Mouse (Mus musculus) layer of hippocampus, adult 18-20 months (tissue): ENCODE results near the gene Fam104a. TPM values are rescaled to one million over a fixed set of nuclear protein-coding genes. Genes with fewer than 3 reads are reported as not detected.
A peak's percentile ranks its signal among the peaks of the same experiment; 100 is the strongest.

Experiments
- DNase-seq, 2 experiments: peaks; one replicate each; pipeline ENCODE4 v3.0.0; 2022; ENCODE audit warnings: low spot score in 2 of 2
- total RNA-seq, 2 experiments: library from RNA; stranded (reverse); gene quantifications; 2 replicates each; pipeline ENCODE4 v1.2.3; 2021

Gene Fam104a
- total RNA-seq, 2 experiments from 2014 or later, result 31.1 to 33.6 TPM

- no peak for DNase-seq
Measured at GRCm38 (mm10) chr11:113705966-113706652, 22.2 kb upstream of the Fam104a start.

GRCm38 (mm10) chr11:113703758-113704157, 19.8 kb upstream of the Fam104a start:
- DNase-seq, result peak; percentile 75 to 89

GRCm38 (mm10) chr11:113699643-113700042, 15.7 kb upstream of the Fam104a start:
- DNase-seq, result no peak

GRCm38 (mm10) chr11:113698013-113698545, 14.1 kb upstream of the Fam104a start:
- DNase-seq, result no peak

- DNase-seq, result no peak
Measured at GRCm38 (mm10) chr11:113697571-113697970, 13.6 kb upstream of the Fam104a start.

- DNase-seq, result no peak
Measured at GRCm38 (mm10) chr11:113691851-113692250, 7.9 kb upstream of the Fam104a start.

- no peak for DNase-seq
Measured at GRCm38 (mm10) chr11:113691318-113691717, 7.4 kb upstream of the Fam104a start.

GRCm38 (mm10) chr11:113690506-113690905, 6.6 kb upstream of the Fam104a start:
- peak in 1 of 2 experiments; percentile 73 for DNase-seq

GRCm38 (mm10) chr11:113687031-113687430, 3.1 kb upstream of the Fam104a start:
- DNase-seq, result no peak

GRCm38 (mm10) chr11:113684707-113685426, 912 bp upstream of the Fam104a start:
- DNase-seq, result no peak

GRCm38 (mm10) chr11:113683627-113683956, 363 bp downstream of the Fam104a start:
- DNase-seq, result no peak

GRCm38 (mm10) chr11:113682897-113683626, 893 bp downstream of the Fam104a start:
- DNase-seq, result no peak

GRCm38 (mm10) chr11:113681979-113682378, 2.0 kb downstream of the Fam104a start:
- no peak for DNase-seq

- no peak for DNase-seq
Measured at GRCm38 (mm10) chr11:113680954-113681353, 3.0 kb downstream of the Fam104a start.

- no peak for DNase-seq
Measured at GRCm38 (mm10) chr11:113678373-113678772, 5.6 kb downstream of the Fam104a start.

- no peak for DNase-seq
Measured at GRCm38 (mm10) chr11:113677378-113677777, 6.6 kb downstream of the Fam104a start.

- no peak for DNase-seq
Measured at GRCm38 (mm10) chr11:113676847-113677246, 7.1 kb downstream of the Fam104a start.

GRCm38 (mm10) chr11:113674595-113674994, 9.4 kb downstream of the Fam104a start:
- no peak for DNase-seq

- peak in 1 of 2 experiments; percentile 57 for DNase-seq
Measured at GRCm38 (mm10) chr11:113673614-113674013, 10.3 kb downstream of the Fam104a start.

- no peak for DNase-seq
Measured at GRCm38 (mm10) chr11:113669711-113670110, 14.2 kb downstream of the Fam104a start.

- no peak for DNase-seq
Measured at GRCm38 (mm10) chr11:113668857-113669256, 15.1 kb downstream of the Fam104a start.

GRCm38 (mm10) chr11:113667704-113668103, 16.3 kb downstream of the Fam104a start:
- no peak for DNase-seq
